Mouse (Mus musculus) left cerebral cortex, adult 2 months (tissue): ENCODE measurements around the gene Cad. TPM values are rescaled to one million over a fixed set of nuclear protein-coding genes. Genes with fewer than 3 reads are reported as not detected.

Experiments used
- DNase-seq, 2 experiments: peaks; one replicate each; pipeline ENCODE4 v3.0.0; 2021 to 2022; ENCODE audit warnings: low spot score in 2 of 2, mixed read lengths in 1 of 2; ENCODE audit errors: extremely low spot score in 1 of 2
- H3K27ac ChIP-seq: fragments of 200-600 bp; 2 replicates; pipeline ENCODE4 v1.8.1; 2022
- H3K4me3 ChIP-seq: fragments of 200-600 bp; 2 replicates; pipeline ENCODE4 v1.8.1; 2022
- CTCF ChIP-seq: fragments of 200-600 bp; IDR thresholded peaks from 2 replicates; pipeline ENCODE4 v1.8.1; 2022; ENCODE audit warnings: antibody characterized with exemption, mild to moderate bottlenecking, moderate library complexity
- intact Hi-C: fragments of 180-260 bp; cut with DNase I; formaldehyde crosslinking; loops from one replicate; pipeline ENCODE4 v1.15.1; 2025
- total RNA-seq, 2 experiments: library from RNA; stranded (reverse); gene quantifications; 2 replicates each; pipeline ENCODE4 v1.2.3; 2021

Gene Cad
- total RNA-seq, 2 experiments from 2014 or later, result 23.4 to 27.6 TPM

DNA sequence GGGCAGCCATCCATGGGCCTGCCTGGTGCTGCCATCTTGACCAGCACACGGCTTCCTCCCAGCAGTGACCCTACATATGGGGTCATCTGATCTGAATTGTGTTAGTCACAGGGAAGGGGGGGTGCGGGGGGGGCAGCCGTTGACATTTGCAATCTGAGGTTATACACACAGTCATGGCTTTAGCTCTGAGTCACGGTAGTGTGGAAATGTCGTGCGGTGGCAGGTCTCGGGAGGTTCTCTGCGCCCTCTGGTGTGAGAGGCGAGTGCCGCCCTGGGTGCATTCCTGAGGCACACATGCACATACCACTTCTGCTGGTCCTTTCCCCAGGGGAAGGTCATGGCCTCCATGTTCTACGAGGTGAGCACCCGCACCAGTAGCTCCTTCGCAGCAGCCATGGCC is 21.8 kb downstream of the Cad start:
- no peak for DNase-seq
- no peak overlapping the region for H3K27ac ChIP-seq
- H3K4me3 ChIP-seq, result no peak overlapping the region
- intact Hi-C loops, result no loop called here
- TF ChIP-seq CTCF, result no peak

DNA sequence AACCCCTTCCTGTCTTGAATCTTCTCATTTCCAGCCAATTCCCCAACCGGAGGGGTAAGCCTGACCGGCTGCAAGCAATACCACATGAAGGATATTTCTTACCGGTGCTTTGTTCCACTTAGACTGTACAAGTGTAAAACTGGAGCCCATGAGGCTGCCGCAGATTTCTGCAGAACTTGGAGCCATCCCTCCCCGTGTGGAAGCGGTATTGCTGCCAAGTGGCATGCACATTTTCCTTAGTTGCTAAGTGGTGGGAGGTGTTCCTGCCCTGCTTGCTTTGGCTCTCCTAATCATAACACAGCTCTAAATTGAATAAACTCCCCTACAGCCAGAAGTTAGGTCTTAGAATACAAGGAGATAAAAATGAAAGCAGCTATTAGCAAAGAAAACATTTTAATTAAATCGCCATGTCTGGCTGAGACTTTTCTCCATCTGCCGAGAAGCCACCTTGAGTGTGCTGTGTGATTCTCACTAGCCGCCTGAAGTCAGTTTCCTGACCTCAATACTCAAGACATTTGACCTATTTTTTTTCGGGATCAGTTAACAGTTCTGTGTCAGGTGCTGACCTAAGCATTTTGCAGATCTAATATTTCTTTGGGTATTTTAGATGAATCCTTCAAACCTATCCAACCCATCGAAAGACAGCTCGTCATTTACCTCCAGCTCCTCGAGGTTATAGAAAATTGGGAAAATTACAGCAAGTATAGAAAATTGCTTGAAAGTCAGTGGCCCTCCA is 25.6 kb downstream of the Cad start:
- peak overlapping the region; percentile 50 for H3K27ac ChIP-seq
- TF ChIP-seq CTCF, result no peak
- no peak overlapping the region; the same call in 1 of the 2 replicates for H3K4me3 ChIP-seq
- DNase-seq, result peak; percentile 54 to 62
- intact Hi-C loops, result loop anchor here (1.0 to 2.0 kb wide), 2 partner anchors 14 to 41 kb away; no protein-coding TSS in a partner anchor

- intact Hi-C loops, result loop anchor here (1.0 to 2.0 kb wide), 2 partner anchors 14 to 40 kb away; no protein-coding TSS in a partner anchor
- DNase-seq, result no peak
- no peak for TF ChIP-seq CTCF
- Histone ChIP-seq H3K4me3 (no peak overlapping the region; the same call in 1 of the 2 replicates), H3K27ac (peak overlapping the region; percentile 50)
Measured at GRCm38 (mm10) chr5:31080795-31081164, 26.2 kb downstream of the Cad start.

GRCm38 (mm10) chr5:31081386-31081785 is 26.8 kb downstream of the Cad start:
- no peak overlapping the region for H3K4me3 ChIP-seq
- peak; percentile 58 for TF ChIP-seq CTCF
- no peak for DNase-seq
- intact Hi-C loops, result loop anchor here (2.0 kb wide), 1 partner anchor 39 kb away; no protein-coding TSS in a partner anchor
- H3K27ac ChIP-seq, result no peak overlapping the region

- no peak for DNase-seq
- intact Hi-C loops, result no loop called here
- Histone ChIP-seq H3K27ac (no peak overlapping the region), H3K4me3 (no peak overlapping the region)
- peak; percentile 61 for TF ChIP-seq CTCF
Measured at GRCm38 (mm10) chr5:31082355-31082754, 27.8 kb downstream of the Cad start.

DNA sequence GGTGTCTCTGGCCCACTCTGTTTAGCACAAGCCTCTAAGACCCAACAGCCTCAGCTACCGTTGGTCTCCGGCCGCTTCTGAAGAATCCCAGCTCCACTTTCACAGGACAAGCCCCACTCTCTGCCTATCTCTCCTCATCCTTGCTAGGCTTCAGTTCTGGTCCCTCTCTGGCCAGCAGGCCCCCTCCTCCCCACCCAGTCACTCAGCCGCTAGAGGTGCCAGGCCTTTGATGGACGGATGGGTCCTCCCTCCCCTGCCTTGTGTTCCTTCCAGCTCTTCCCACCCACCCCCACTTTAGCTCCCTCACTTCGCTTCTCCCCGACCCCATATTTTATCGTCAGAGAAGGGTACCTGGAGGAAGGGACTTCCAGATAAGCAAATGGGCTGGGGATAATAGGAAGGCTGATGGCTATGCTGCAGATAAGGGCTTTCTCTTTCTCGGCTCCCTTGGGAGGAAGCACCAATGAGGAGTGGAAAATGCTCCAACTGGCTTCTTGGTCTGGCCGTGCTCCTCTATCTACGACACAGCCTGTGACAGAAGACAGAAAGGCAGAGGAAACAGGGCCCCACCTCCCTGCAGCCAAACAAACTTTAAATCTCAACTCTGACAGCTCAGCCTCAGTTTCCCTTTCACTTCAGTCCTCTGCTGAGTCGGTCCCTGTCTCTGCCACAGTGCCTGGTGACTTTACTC is 28.5 kb downstream of the Cad start:
- intact Hi-C loops, result no loop called here
- TF ChIP-seq CTCF, result no peak
- no peak for DNase-seq
- no peak overlapping the region for H3K27ac ChIP-seq
- no peak overlapping the region for H3K4me3 ChIP-seq

DNA sequence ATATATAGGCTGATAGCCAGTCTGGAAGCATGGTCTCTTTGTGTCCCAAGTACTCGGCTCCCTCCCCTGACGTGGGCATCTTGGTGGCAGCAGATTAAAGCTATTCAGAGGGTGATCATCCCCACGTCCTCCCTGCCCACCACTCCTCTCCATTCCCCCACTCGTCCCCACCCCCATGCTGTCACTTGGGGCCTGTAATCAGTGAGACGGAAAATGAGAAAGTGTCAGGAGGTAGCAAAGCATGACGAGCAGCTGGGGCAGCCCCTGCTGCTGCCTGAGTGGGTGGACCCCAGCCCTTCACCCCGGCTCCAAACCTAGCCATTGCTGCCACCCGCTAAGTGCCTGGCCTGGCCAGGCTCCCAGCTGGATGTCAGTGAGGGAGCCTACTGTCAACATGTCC is 29.4 kb downstream of the Cad start:
- DNase-seq, result no peak
- TF ChIP-seq CTCF, result no peak
- no peak overlapping the region for H3K27ac ChIP-seq
- intact Hi-C loops, result no loop called here
- no peak overlapping the region for H3K4me3 ChIP-seq

DNA sequence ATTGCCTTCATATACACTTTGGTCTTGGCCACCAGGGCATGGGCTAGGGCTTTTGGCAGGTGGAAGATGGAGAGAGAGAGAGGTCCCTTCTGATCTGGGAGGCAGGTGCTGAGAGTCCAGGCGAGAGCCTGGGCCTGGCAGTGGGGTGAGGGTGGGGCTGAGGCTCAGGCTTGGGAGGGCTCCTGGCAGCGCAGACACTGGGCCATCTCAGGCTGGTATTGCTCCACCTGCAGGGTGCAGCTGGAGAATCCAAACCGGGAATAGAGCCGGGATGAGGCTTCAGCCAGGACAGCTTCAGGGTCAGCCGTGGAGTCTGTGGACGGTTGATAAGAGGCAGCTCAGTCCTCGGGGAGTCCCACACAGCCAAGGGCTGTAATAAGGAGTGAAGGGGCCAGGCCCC is 32.0 kb downstream of the Cad start:
- no peak for DNase-seq
- H3K4me3 ChIP-seq, result no peak overlapping the region
- intact Hi-C loops, result no loop called here
- TF ChIP-seq CTCF, result no peak; the same call in 1 of the 2 replicates
- H3K27ac ChIP-seq, result no peak overlapping the region; the same call in 1 of the 2 replicates

DNA sequence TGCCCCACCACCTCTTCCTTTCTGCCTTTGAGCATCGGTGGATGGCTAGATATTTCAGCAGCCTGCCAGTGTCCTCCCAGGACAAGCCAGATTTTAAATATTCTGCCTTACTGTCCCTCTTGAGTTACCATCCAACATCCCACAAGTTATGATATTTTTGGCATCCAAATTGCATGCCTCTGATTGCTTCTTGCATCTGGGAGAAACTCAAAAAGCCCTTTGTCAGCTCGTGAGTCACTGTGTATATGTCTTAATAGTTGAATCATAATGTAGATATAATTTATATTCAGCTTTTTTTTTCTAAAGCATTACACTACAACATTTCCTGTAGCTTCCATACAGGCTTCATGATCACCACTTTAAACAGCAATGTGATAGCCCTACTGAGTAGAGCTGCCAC is 32.6 kb downstream of the Cad start:
- no peak overlapping the region for H3K4me3 ChIP-seq
- intact Hi-C loops, result no loop called here
- no peak for DNase-seq
- TF ChIP-seq CTCF, result no peak
- H3K27ac ChIP-seq, result no peak overlapping the region; the same call in 1 of the 2 replicates

GRCm38 (mm10) chr5:31092231-31092975 is 37.8 kb downstream of the Cad start:
- H3K27ac ChIP-seq, result peak overlapping the region; percentile 93
- intact Hi-C loops, result loop anchor here (1.0 kb wide), 2 partner anchors 29 to 99 kb away; no protein-coding TSS in a partner anchor
- DNase-seq, result peak; percentile 49 to 79
- peak overlapping the region; percentile 61 for H3K4me3 ChIP-seq
- no peak for TF ChIP-seq CTCF

DNA sequence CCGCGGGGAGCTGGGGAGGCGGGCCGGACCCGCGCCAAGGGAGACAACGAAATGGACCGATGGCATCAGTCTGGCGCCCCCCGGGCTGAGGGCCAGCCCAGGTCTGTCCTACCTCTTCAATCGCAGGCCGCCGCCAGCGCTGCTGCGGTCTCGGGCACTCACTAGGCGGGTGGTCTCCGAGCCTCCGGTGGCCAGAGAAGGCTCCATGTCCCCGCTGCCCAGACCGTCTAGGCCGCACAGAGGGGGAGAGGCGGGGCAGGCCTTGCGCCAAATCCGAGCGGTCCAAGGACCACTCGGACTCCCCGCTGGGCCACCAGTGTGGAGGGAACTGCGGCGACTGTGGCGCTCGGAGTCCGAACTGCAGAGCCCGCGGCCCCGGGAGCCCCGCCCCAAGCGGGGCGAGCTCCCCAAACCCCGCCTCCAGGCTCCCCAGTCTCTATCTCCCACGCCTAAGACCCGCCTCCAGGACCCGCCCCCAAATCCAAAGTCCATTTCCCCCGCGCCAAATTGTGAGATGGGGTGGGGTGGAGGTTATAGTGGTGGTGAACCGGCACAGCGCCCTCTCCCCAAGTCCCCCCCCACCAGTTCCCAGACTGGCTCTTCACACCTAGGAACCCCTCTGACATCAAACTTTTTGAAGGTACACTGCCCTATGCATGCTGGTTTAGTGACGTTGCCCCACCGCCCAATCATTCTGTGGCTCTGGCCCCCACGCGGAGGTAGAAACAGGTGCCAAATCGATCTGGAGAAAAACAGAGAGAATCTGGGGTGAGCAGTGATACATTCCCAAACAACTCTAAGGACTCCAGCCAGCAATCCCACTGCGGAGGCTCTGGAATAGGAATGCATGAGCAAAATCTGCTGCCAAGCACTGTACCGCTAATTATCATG is 38.8 kb downstream of the Cad start:
- no peak for TF ChIP-seq CTCF
- peak in 1 of 2 experiments; percentile 68 for DNase-seq
- Histone ChIP-seq H3K4me3 (peak overlapping the region; percentile 61), H3K27ac (peak overlapping the region; percentile 93)
- intact Hi-C loops, result loop anchor here (1.0 kb wide), 1 partner anchor 13 kb away; no protein-coding TSS in a partner anchor
